Mouse (Mus musculus) embryo, embryonic 10 days (tissue): ENCODE measurements around the gene Enpp1.

Source experiments
- DNase-seq: peaks from one replicate; pipeline ENCODE4 v3.0.0-alpha.2; 2015; ENCODE audit warnings: low spot score

Gene Enpp1

GRCm38 (mm10) chr10:24711480-24712366 lies at the start of gene Enpp1:
Gene Enpp1 (minus strand): TSS chr10:24712159.
- peak; percentile 69 for DNase-seq

DNA sequence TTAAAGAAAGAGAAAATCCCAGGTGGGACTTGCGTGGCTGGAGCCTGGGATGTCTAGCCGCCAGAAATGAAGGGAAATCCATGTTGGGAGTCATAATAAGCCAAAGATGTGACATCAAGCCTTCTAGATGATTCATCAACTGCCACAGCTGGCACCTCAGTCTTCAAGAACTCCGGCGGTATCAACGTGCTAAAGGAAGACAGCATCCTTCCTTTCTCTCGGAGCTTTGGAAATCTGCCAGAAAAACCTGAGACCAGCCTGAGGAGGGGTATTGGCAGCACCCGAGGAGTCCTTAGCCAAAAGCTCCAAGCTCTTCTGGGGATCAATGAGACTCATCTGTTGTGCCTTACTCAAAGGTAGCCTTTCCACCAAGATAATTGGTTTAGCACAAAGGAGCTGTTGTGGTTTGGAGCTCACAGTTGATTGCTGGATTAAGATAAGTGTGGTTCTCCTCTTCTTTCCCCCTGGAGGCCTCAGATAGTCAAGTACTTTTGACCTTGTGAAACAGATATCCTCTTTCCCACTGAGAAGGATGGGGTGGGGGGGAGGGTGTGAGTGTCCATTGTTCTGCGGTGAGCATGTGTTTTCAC lies 46.5 kb upstream of the Enpp1 start:
- DNase-seq: no peak

GRCm38 (mm10) chr10:24754874-24755540 lies 43.0 kb upstream of the Enpp1 start:
- no peak for DNase-seq

- DNase-seq: peak; percentile 17
Measured at GRCm38 (mm10) chr10:24754251-24754835, 42.4 kb upstream of the Enpp1 start.

DNA sequence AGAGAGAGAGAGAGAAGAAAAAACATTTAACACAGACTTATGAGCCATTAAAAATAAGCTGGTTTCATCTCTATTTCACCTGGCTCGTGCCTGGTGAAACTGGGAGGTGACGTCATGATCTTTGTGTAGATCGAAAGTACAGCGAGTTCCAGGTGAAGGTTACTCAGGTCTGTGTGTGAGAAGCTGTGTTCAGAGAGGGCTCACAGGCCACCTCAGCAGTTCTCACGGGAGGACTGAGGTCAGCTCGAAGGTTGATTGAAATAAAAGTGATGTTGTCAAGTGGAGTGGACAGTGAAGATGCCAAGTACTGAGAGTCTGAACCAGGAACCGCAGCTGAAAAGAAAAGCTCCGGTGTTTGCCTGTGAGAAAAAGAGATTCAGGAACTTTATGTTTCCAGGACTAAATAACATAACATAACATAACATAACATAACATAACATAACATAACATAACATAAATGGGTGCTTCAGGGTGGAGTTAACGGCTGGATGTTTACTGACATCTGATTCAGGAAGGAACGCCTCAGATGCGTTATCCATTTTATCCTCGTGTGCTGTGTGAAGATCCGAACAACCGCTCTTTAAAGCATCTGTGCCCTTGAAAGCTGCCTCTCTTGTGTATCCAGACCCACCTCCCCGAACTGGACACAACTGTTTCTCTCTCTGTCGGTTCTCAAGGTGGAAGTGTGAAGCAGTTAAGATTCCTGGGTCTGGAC lies 41.7 kb upstream of the Enpp1 start:
- no peak for DNase-seq

- no peak for DNase-seq
Measured at GRCm38 (mm10) chr10:24742950-24743487, 31.1 kb upstream of the Enpp1 start.

DNA sequence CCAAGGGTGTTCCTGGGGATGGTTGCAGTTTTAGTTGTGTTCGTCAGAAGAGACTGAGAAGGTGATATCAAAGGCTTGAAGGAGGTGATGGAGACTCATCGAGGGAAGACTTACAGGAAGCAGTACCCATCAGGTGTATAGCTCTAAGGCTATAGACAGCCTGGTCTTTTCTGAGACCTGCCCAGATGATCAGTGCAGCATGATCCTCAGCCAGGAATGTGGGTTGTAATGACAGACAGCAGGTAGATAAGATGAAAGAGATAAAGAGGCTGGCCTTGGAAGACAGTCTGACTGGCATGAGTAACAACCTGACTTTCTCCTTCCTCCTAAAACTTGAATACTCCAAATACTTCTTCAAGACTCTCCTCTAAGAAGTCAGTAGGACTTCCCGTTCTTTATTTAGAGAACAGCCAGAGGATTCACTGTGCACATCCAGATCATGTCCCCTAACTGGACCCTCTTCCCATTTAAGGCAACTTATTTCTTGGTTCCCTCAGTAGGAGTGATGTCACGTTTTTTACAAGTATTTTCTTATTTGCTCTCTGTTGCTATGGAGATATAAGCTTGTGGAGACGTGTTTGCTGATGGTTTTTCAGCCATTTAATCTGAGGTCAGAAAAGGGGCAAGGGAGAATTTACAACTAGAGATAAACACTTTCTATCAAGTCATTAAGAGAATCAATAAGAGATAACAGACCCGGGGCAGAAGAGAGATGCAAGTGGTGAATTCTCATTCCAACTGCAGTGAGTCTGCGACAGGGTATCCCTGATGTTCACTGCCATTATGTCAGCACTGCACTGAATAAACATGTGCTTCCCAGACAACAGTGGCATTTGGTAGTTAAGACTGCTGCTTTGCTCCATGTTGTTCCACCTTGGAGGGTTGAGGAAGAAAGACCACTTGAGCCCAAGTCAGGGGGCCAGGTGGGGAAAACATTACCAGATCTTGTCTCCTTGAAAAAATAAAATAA lies 29.6 kb upstream of the Enpp1 start:
- DNase-seq: no peak

GRCm38 (mm10) chr10:24739171-24739570 lies 27.2 kb upstream of the Enpp1 start:
- no peak for DNase-seq

GRCm38 (mm10) chr10:24738456-24738855 lies 26.5 kb upstream of the Enpp1 start:
- DNase-seq: no peak

DNA sequence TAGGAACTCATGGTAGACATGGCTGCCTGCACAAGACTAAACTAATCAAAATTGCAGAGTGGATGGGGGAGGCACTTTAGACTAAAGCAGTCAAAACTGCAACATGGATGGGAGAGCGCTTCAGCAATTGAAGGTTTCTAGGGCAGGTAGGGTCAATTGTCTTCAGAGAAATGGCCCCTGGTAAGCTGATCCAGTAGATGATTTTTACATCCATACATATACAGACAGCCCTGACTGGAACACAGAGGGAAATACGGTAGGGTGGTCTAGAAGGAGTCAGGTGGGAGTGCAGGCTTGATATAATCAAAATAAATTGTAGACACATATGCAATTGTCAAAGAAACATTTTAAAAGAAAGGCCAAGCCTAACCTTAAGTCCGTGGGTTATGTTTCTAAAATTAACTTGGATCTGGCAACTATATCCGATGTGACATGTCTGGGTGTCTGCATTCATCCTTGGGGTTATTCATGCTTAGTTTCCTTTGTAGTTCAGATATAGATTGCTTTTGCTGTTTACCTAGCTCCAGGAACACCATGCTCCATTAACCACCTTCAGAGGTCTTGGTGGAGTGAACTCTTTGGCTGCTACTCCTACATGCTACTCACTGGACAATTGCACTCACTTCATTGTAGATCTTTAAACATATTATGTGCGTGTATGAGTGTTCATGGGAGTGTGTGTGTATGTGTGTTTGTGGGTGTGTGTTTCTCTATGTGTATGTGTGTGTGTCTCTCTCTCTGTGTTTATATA lies 23.2 kb upstream of the Enpp1 start:
- no peak for DNase-seq

DNA sequence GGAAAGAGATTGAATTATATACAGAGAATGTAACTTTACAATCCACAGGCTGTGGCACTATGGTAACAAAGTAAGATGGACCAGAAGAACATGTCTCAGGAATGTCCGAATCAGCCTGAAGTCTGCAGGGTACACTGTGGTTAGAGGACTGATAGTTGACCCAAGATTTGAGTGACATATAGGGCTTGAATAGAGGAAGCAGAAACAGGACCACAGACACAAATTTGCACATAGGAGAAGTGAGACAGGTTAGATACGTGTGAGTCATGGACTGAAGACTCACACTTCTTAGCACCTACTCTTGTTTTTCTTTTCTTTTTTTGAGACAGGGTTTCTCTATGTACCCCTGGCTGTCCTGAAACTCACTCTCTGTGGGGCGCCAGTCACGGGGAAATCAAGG lies 15.5 kb upstream of the Enpp1 start:
- no peak for DNase-seq

GRCm38 (mm10) chr10:24725197-24725596 lies 13.2 kb upstream of the Enpp1 start:
- DNase-seq: no peak

- no peak for DNase-seq
Measured at GRCm38 (mm10) chr10:24721841-24722240, 9.9 kb upstream of the Enpp1 start.

- DNase-seq: no peak
Measured at GRCm38 (mm10) chr10:24719383-24719782, 7.4 kb upstream of the Enpp1 start.

DNA sequence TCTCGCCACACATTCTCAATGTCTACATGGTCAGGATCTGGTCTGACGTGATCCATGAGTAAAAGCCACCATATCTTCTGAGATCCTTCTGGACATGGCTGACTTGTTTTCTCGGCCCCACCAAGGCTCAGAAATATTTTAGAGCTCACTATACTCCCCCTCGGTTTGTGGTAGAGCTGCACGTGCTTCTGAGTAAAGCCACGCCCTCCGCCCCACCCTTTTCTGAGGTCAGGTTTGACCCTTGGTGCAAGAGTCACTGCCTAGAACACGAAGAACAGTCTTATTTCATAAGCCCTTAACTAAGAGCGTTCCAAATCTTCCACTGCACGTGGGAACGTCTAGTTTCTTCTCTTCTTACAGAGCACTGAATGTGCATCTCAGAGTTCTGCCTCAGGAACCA lies 6.8 kb upstream of the Enpp1 start:
- DNase-seq: no peak

DNA sequence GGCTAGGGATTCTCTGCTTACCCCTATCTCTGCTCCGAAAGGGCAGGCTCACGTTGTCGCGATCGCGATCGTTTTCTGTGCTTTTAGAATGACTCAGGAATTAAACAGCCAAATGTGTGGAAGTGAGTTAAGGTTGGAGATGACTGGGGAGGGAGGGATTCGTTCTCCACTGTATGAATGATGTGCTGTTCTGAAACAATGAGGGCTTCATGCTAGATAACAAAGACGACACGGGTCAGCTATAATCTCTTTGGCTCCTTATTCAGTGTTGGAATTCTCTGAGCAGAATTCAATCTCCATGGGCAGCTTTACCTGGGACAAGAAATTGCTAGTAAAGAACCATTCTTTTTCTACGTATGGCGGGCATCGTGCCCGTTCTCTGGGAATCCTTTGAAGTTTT lies 6.1 kb upstream of the Enpp1 start:
- DNase-seq: no peak

GRCm38 (mm10) chr10:24716232-24716631 lies 4.3 kb upstream of the Enpp1 start:
- no peak for DNase-seq

- DNase-seq: no peak
Measured at GRCm38 (mm10) chr10:24712901-24713300, 942 bp upstream of the Enpp1 start.

DNA sequence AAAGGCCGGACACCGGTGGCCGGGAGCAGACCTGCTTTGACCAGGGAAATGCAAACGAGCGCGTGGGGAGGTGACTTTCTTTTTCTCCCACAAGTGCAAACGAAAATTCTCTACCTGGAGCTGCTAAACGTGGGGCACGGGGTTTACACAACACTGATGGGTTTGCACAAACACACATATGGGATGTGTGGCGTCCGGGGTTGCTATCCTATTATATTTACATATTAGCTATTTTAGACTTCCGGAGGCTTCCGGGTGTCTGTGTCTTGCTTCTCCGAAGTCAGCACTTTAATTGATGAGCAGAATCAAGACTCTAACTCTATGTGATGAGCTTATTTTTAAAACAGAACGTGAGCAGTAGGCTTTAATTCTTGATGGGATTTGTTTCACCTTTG lies 405 bp upstream of the Enpp1 start:
- no peak for DNase-seq

- DNase-seq: peak; percentile 17
Measured at GRCm38 (mm10) chr10:24711071-24711470, 888 bp downstream of the Enpp1 start.
